Comparison of ENCODE assay signal across 15 mouse cellular contexts in genomic region chr12:80728814-80729213, GRCm38 (mm10). TPM values are rescaled to one million over a fixed set of nuclear protein-coding genes. Genes with fewer than 3 reads are reported as not detected.
A peak's percentile ranks its signal among the peaks of the same experiment; 100 is the strongest.
DNase-seq lines count a peak whose midpoint lies in the region; ATAC-seq and TF ChIP-seq lines count a peak whose summit lies in the region.
"Had no signal": no experiment of that assay in that cellular context is flagged by ENCODE, and none has a peak within 500 bp of the region (broad histone marks: within the 10 kb centered on the region; RNA-seq: fewer than 3 reads in every experiment).

No protein-coding gene starts in this region.

- peak; percentile 47 for TF ChIP-seq CTCF in gastrocnemius, adult 2 months (IDR thresholded peaks at IDR 0.05)
- peak; percentile 19; the same call in 1 of the 2 replicates for TF ChIP-seq CTCF in lung, adult 2 months (IDR thresholded peaks at IDR 0.05; ENCODE audit: insufficient read depth, low read length)

- H3K27me3 ChIP-seq in neural tube, embryonic 15.5 days (replicated peaks): no peaks in the 10 kb centered on the region

- no peaks in the 10 kb centered on the region for H3K9me3 ChIP-seq in neural tube, embryonic 15.5 days (replicated peaks)
- H3K9me3 ChIP-seq: kidney, embryonic 15.5 days; stomach, embryonic 15.5 days had no signal

- no peak for ATAC-seq in neural tube, embryonic 15.5 days (ENCODE audit: low FRiP score)

- no peak overlapping the region for H3K27ac ChIP-seq in gastrocnemius, adult 2 months
- H3K27ac ChIP-seq in neural tube, embryonic 15.5 days (replicated peaks): no peak overlapping the region
- H3K27ac ChIP-seq: kidney, embryonic 15.5 days; stomach, embryonic 15.5 days had no signal

- H3K4me3 ChIP-seq in gastrocnemius, adult 2 months: no peak overlapping the region
- no peak overlapping the region for H3K4me3 ChIP-seq in lung, adult 2 months (replicated peaks; ENCODE audit: extremely low read depth, low read depth, low read length)
- H3K4me3 ChIP-seq in neural tube, embryonic 15.5 days (replicated peaks): no peak overlapping the region
- H3K4me3 ChIP-seq: kidney, embryonic 15.5 days; stomach, embryonic 15.5 days had no signal

- intact Hi-C loops in gastrocnemius, adult 2 months (cut with DNase I): loop anchor here (5.0 to 10.0 kb wide), 2 partner anchors 234 to 572 kb away; no protein-coding TSS in a partner anchor

- no peak for TF ChIP-seq POLR2A in lung, adult 2 months (IDR thresholded peaks at IDR 0.05; ENCODE audit: borderline replicate concordance, extremely low read depth, low read depth, low read length)

- no peak for DNase-seq in gastrocnemius, adult 2 months
- DNase-seq in gastrocnemius, adult 8-10 months (ENCODE audit: low spot score in 2 of 2): no peak
- DNase-seq in lung, adult 2 months: no peak
- DNase-seq in lung, postnatal 14 days: no peak
- DNase-seq in ES-CJ7 (ENCODE audit: low read depth, low spot score): peak; percentile 48
- DNase-seq in embryo, embryonic 10.5 days (ENCODE audit: low spot score): peak; percentile 53
- DNase-seq in gastrocnemius, adult 18-20 months (ENCODE audit: low spot score): no peak
- DNase-seq: adrenal gland, postnatal 14 days; cerebellum, adult 11-12 months; gastrocnemius, postnatal 25 days; layer of hippocampus, postnatal 36 days had no signal

- H3K4me1 ChIP-seq in lung, adult 2 months (ENCODE audit: control insufficient read depth, insufficient read depth, low read length): peaks cover 2% of the 10 kb centered on the region; the same call in 1 of the 2 replicates
- peaks cover 6% of the 10 kb centered on the region; the same call in 1 of the 2 replicates for H3K4me1 ChIP-seq in neural tube, embryonic 15.5 days
- H3K4me1 ChIP-seq: kidney, embryonic 15.5 days; stomach, embryonic 15.5 days had no signal

- 52% methylated on average over 2 of the region's 2 CpGs for WGBS in lung, adult 2 months
- WGBS in neural tube, embryonic 15.5 days: 63% methylated on average over 2 of the region's 2 CpGs

- H3K36me3 ChIP-seq in neural tube, embryonic 15.5 days: no peaks in the 10 kb centered on the region
- H3K36me3 ChIP-seq: kidney, embryonic 15.5 days; stomach, embryonic 15.5 days had no signal

- H3K9ac ChIP-seq in neural tube, embryonic 15.5 days (replicated peaks): no peak overlapping the region
- H3K9ac ChIP-seq: kidney, embryonic 15.5 days; stomach, embryonic 15.5 days had no signal

- no peak overlapping the region for H3K4me2 ChIP-seq in neural tube, embryonic 15.5 days
- H3K4me2 ChIP-seq: kidney, embryonic 15.5 days; stomach, embryonic 15.5 days had no signal

RNA-seq across cellular contexts. Expression of gene Ccdc177, which starts 31.7 kb away (rescaled TPM):
- not detected for total RNA-seq in gastrocnemius, adult 2 months (2021)
- not detected for total RNA-seq in gastrocnemius, adult 8-10 months (2022)
- polyA plus RNA-seq in lung, adult 2 months (2012; rRNA removed): not detected in 2 replicates
- total RNA-seq in gastrocnemius, adult 18-20 months (2021): not detected
- polyA plus RNA-seq in neural tube, embryonic 15.5 days (2015; fragmentation: Nextera tagmentation; extraction: Ambion mirVana): 1.5 and 2.1 TPM in 2 replicates
- total RNA-seq: adrenal gland, postnatal 14 days; gastrocnemius, postnatal 25 days had no signal
- polyA plus RNA-seq: liver, embryonic 16.5 days had no signal

RNA-seq across cellular contexts. Expression of gene Plekhd1, which starts 36.4 kb away (rescaled TPM):
- total RNA-seq in gastrocnemius, adult 2 months (2021): under 1 TPM; 0.17 to 0.41 TPM
- total RNA-seq in gastrocnemius, adult 8-10 months (2022): 1 to 10 TPM in 1 of 4 experiments, under 1 TPM in 2, not detected in 1; 0.27 to 1.0 (median 0.65) TPM
- 20.3 and 20.5 TPM in 2 replicates for polyA plus RNA-seq in lung, adult 2 months (2012; rRNA removed)
- under 1 TPM; 0.46 to 0.66 TPM for total RNA-seq in gastrocnemius, adult 18-20 months (2021)
- polyA plus RNA-seq in neural tube, embryonic 15.5 days (2015; fragmentation: Nextera tagmentation; extraction: Ambion mirVana): 10.5 and 11.8 TPM in 2 replicates
- total RNA-seq: adrenal gland, postnatal 14 days; gastrocnemius, postnatal 25 days had no signal

Comparison
In these comparisons a context has a peak if more than half of its experiments do, and no peak if none do; other contexts are left out.
1. DNase-seq: peak in ES-CJ7 (single experiment) and embryo, embryonic 10.5 days (single experiment); none in gastrocnemius, adult 2 months (single experiment), gastrocnemius, adult 8-10 months (0 of 2), lung, adult 2 months (single experiment), lung, postnatal 14 days (single experiment) and gastrocnemius, adult 18-20 months (single experiment).